Mouse (Mus musculus) C2C12 (cell line): ENCODE measurements around the gene Trim30c. TPM values are rescaled to one million over a fixed set of nuclear protein-coding genes. Genes with fewer than 3 reads are reported as not detected.
A peak's percentile ranks its signal among the peaks of the same experiment; 100 is the strongest.
"Not testable (repeated sequence)": the region's sequence is repeated elsewhere in the genome, so short reads cannot be mapped to it uniquely, and the experiment has no call there.

Source experiments
- H3K27me3 ChIP-seq: one replicate; pipeline ENCODE4 v1.6.1; 2011; ENCODE audit not compliant: control insufficient read depth, insufficient read depth, insufficient read length
- H3K36me3 ChIP-seq: one replicate; pipeline ENCODE4 v1.6.1; 2011; ENCODE audit not compliant: control insufficient read depth, insufficient read depth
- H3K4me3 ChIP-seq: one replicate; pipeline ENCODE4 v1.5.1; 2011; ENCODE audit warnings: mild to moderate bottlenecking, control low read depth; ENCODE audit not compliant: poor library complexity, insufficient read depth, severe bottlenecking
- H3K79me2 ChIP-seq: one replicate; pipeline ENCODE4 v1.6.1; 2011; ENCODE audit not compliant: control insufficient read depth, insufficient read depth
- H3K79me3 ChIP-seq: one replicate; pipeline ENCODE4 v1.6.1; 2011; ENCODE audit warnings: low read depth, control low read depth
- H3ac ChIP-seq: one replicate; pipeline ENCODE3; 2011; ENCODE audit warnings: low read depth; ENCODE audit not compliant: control insufficient read depth, insufficient read length
- CEBPB ChIP-seq: IDR thresholded peaks from one replicate; pipeline ENCODE4 v1.6.1; 2011; ENCODE audit warnings: low read depth, mild to moderate bottlenecking, control low read depth, moderate library complexity
- CTCF ChIP-seq: IDR thresholded peaks from one replicate; pipeline ENCODE4 v1.5.1; 2011; ENCODE audit not compliant: control insufficient read depth, insufficient read depth, insufficient read length
- FOSL1 ChIP-seq: IDR thresholded peaks from one replicate; pipeline ENCODE4 v1.8.0; 2011; ENCODE audit warnings: mild to moderate bottlenecking, low read length; ENCODE audit not compliant: poor library complexity, insufficient read depth, severe bottlenecking
- MAX ChIP-seq: IDR thresholded peaks from one replicate; pipeline ENCODE4 v1.6.1; 2011; ENCODE audit warnings: mild to moderate bottlenecking, control low read depth
- MYOD1 ChIP-seq: IDR thresholded peaks from one replicate; pipeline ENCODE4 v1.6.1; 2011; ENCODE audit warnings: low read depth; ENCODE audit not compliant: control insufficient read depth, insufficient read length
- MYOG ChIP-seq: IDR thresholded peaks from one replicate; pipeline ENCODE4 v1.6.1; 2011; ENCODE audit not compliant: control insufficient read depth, insufficient read length; ENCODE audit errors: extremely low read depth
- USF1 ChIP-seq: IDR thresholded peaks from one replicate; pipeline ENCODE4 v1.6.1; 2011; ENCODE audit warnings: low read depth, mild to moderate bottlenecking, control low read depth, moderate library complexity
- polyA plus RNA-seq: library from polyadenylated mRNA; unstranded; fragments of >200 nt; fragmentation: generic; extraction: Trizol; gene quantifications from one replicate; pipeline ENCODE4 v1.2.1, GENCODE M21; 2012; ENCODE audit warnings: missing spikeins

Gene Trim30c
- polyA plus RNA-seq, 1 experiment, result not detected

GRCm38 (mm10) chr7:104366339-104366738, 34.3 kb downstream of the Trim30c start:
- Histone ChIP-seq H3K4me3 (no peak overlapping the region), H3K27me3 (no peaks in the 10 kb centered on the region), H3K79me2 (no peaks in the 10 kb centered on the region), H3K79me3 (no peaks in the 10 kb centered on the region), H3ac (no peak overlapping the region), H3K36me3 (no peaks in the 10 kb centered on the region)
- TF ChIP-seq CTCF (no peak), CEBPB (no peak), USF1 (no peak), MAX (no peak), MYOD1 (no peak), FOSL1 (no peak), MYOG (no peak)

- no peak overlapping the region for H3K4me3 ChIP-seq
- no peaks in the 10 kb centered on the region for H3K36me3 ChIP-seq
- TF ChIP-seq MYOD1 (no peak), MAX (no peak), USF1 (no peak), FOSL1 (no peak), MYOG (no peak), CEBPB (no peak)
- H3ac ChIP-seq, result no peak overlapping the region
- no peaks in the 10 kb centered on the region for H3K79me3 ChIP-seq
- no peaks in the 10 kb centered on the region for H3K27me3 ChIP-seq
- H3K79me2 ChIP-seq, result no peaks in the 10 kb centered on the region
These were observed 47.1 kb downstream of the Trim30c start for GRCm38 (mm10) chr7:104353600-104353967.

GRCm38 (mm10) chr7:104352717-104353599, 47.7 kb downstream of the Trim30c start, which contains the start of gene Trim12c:
Gene Trim12c (minus strand): TSS chr7:104353362.
- TF ChIP-seq MYOG (no peak), MAX (no peak), CEBPB (no peak), CTCF (no peak), USF1 (no peak)
- Histone ChIP-seq H3ac (no peak within 1 kb of the TSS), H3K79me3 (no peaks in the 10 kb centered on the region), H3K4me3 (peak within 1 kb of the TSS; percentile 11), H3K79me2 (no peaks in the 10 kb centered on the region), H3K36me3 (no peaks in the 10 kb centered on the region), H3K27me3 (no peaks in the 10 kb centered on the region)

GRCm38 (mm10) chr7:104348043-104348442, 52.6 kb downstream of the Trim30c start:
- not testable (repeated sequence) for H3K27me3 ChIP-seq, H3K36me3 ChIP-seq, H3K79me3 ChIP-seq, H3K79me2 ChIP-seq, H3K4me3 ChIP-seq, H3ac ChIP-seq

- not testable (repeated sequence) for H3K4me3 ChIP-seq, H3K79me3 ChIP-seq, H3ac ChIP-seq, H3K36me3 ChIP-seq, H3K79me2 ChIP-seq, H3K27me3 ChIP-seq
These were observed 59.9 kb downstream of the Trim30c start for GRCm38 (mm10) chr7:104340744-104341143.

GRCm38 (mm10) chr7:104335547-104335946, 65.1 kb downstream of the Trim30c start:
- H3K36me3 ChIP-seq, H3ac ChIP-seq, H3K79me2 ChIP-seq, H3K27me3 ChIP-seq, H3K79me3 ChIP-seq, H3K4me3 ChIP-seq: not testable (repeated sequence)

Other genes starting within 250 kb of the Trim30c start
- not detected for gene Olfm5, start 236.0 kb downstream of the Trim30c start, polyA plus RNA-seq
- gene Olfr648, start 217.4 kb downstream of the Trim30c start, polyA plus RNA-seq, result not detected
- not detected for gene Olfr649, start 204.9 kb downstream of the Trim30c start, polyA plus RNA-seq
- gene Trim6, start 182.0 kb downstream of the Trim30c start, polyA plus RNA-seq, result 0.05 TPM
- not detected for gene Trim34a, start 156.4 kb downstream of the Trim30c start, polyA plus RNA-seq
- gene Trim5, start 112.7 kb downstream of the Trim30c start, polyA plus RNA-seq, result not detected
- gene Trim12a, start 85.4 kb downstream of the Trim30c start, polyA plus RNA-seq, result not detected
- not detected for gene Trim34b, start 71.4 kb downstream of the Trim30c start, polyA plus RNA-seq
- gene Trim12c, start 47.5 kb downstream of the Trim30c start, polyA plus RNA-seq, result 0.08 TPM
- gene Trim30b, start 31.0 kb downstream of the Trim30c start, polyA plus RNA-seq, result not detected
- not detected for gene Trim30a, start 64.4 kb upstream of the Trim30c start, polyA plus RNA-seq
- gene Trim30d, start 107.0 kb upstream of the Trim30c start, polyA plus RNA-seq, result not detected
- gene Olfr651, start 149.3 kb upstream of the Trim30c start, polyA plus RNA-seq, result not detected
- not detected for gene Olfr652, start 160.1 kb upstream of the Trim30c start, polyA plus RNA-seq
- not detected for gene Olfr653, start 176.5 kb upstream of the Trim30c start, polyA plus RNA-seq
- not detected for gene Olfr654, start 186.2 kb upstream of the Trim30c start, polyA plus RNA-seq
- not detected for gene Olfr655, start 200.9 kb upstream of the Trim30c start, polyA plus RNA-seq
- gene Olfr656, start 213.1 kb upstream of the Trim30c start, polyA plus RNA-seq, result not detected
- not detected for gene Olfr657, start 224.0 kb upstream of the Trim30c start, polyA plus RNA-seq
- not detected for gene Olfr658, start 246.5 kb upstream of the Trim30c start, polyA plus RNA-seq